Mouse (Mus musculus) adrenal gland, postnatal 10 days (tissue): ENCODE measurements around the gene Rtp3. TPM values are rescaled to one million over a fixed set of nuclear protein-coding genes. Genes with fewer than 3 reads are reported as not detected.

Source experiments
- DNase-seq: peaks from one replicate; pipeline ENCODE4 v3.0.0; 2021; ENCODE audit warnings: mixed read lengths
- total RNA-seq, 2 experiments: library from RNA; stranded (reverse); gene quantifications; 2 replicates each; pipeline ENCODE4 v1.2.3; 2021

Rtp3 gene
- total RNA-seq, 2 experiments from 2014 or later: 7.5 to 10.3 TPM

DNA sequence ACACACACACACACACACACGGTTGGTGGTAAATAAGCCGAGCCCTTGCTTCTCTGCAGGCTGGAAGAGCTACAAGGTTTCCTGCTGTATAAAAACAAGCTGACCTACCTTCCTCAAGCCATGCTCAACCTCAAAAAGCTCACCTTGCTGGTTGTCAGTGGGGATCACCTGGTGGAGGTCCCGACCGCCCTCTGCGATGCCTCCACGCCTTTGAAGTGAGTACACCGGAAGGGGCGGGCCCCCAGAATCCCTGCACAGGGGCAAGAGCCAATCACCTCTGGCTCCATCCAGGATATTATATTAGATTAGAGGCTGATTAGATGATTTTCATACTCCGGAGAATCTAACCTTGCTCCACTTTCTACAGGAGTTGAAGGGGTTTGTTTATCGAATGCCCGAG lies 11.0 kb downstream of the Rtp3 start:
- no peak for DNase-seq

DNA sequence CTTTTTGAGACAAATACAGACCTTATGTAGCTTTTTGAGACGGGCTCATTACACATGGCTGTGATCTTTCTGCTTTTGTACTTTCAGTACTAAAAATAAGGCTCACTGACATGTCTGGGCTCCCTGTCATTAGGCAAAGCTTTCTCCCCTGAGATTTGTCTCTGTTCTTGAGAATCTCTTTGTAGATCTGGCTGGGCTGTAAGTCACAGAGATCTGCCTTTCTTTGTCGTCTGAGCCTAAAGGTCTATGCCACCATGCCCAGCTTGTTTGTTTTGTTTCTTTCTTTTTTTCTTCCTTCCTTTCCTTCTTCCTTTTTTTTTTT lies 24.5 kb downstream of the Rtp3 start:
- no peak for DNase-seq

DNA sequence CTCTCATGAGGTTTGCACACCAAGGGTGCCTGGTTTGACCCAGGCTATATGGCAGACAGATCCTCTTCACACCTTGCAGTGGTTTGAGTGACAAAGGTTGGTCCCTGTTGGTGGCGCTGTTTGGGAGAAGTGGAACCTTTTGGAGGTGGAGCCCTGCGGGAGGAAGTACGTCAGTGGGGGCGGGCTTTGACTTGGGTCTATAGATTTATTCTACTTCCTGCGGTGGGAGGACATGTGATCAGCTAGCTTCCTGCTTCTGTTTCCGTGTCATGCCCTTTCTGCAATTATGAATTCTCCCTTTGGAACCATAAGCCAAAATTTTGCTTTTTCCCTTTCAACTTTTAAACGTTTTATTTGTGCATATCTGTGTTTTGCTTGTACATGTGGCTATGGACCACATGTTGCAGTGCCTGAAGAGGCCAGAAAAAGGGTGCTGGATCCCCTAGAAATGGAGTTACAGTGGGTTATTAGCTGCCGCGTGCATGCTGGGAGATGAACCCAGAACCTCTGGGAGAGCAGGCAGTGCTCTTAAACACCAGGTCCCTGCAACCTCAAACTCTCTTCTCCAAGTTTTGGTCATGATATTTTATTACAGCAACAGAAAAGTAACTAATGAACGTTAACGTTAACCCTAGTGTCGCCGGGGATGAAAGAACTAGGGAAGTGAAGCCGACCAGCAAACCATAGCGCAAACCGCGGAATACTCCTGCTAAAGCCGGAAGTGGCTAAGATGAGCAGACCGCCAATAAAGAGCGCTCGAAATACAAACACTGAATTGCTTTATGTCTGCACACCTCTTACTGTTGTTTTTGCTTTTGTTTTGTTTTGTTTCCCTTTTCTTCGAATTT lies 25.1 kb downstream of the Rtp3 start:
- no peak for DNase-seq

DNA sequence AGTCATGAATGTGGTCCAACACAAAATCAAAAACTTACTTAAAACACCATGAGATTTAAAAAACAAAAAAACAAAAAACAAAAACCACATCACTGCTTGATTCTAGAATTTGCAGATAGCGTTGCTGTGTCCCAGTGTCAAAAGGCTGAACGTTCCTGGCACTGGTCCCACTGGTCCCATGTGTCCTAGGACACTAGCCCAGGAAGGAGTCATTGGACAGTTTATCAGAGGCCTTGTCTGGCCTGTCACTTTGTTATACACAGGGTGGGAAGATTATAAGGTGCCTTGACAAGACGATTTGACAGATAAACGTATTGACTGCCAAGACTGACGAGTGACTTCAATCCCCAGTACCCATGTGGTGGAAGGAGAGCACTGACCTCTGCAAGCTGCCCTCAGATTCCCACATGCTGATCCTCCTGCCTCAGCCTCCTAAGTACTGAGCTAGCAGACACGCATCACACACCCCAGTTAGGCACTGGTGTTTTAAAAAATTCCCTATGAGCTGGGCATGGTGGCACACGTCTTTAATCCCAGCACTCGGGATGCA lies 26.7 kb downstream of the Rtp3 start:
- DNase-seq: no peak

DNA sequence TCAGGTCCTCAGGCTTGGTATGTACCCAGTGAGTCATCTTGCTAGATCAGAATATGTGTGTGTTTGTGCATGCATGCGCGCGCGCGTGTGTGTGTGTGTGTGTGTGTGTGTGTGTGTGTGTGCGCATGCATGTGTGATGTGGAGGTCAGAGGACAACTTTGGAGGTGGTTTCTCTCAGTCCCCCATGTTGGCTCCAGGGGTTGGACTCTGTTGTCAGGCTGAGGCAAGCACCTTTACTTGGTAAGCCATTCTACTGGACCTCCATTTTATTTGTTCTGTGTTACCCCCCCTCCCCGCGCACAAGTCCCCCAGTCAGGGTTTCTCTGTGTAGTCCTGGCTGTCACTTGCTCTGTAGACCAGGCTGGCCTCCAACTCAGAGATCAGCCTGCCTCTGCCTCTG lies 29.0 kb downstream of the Rtp3 start:
- no peak for DNase-seq

DNA sequence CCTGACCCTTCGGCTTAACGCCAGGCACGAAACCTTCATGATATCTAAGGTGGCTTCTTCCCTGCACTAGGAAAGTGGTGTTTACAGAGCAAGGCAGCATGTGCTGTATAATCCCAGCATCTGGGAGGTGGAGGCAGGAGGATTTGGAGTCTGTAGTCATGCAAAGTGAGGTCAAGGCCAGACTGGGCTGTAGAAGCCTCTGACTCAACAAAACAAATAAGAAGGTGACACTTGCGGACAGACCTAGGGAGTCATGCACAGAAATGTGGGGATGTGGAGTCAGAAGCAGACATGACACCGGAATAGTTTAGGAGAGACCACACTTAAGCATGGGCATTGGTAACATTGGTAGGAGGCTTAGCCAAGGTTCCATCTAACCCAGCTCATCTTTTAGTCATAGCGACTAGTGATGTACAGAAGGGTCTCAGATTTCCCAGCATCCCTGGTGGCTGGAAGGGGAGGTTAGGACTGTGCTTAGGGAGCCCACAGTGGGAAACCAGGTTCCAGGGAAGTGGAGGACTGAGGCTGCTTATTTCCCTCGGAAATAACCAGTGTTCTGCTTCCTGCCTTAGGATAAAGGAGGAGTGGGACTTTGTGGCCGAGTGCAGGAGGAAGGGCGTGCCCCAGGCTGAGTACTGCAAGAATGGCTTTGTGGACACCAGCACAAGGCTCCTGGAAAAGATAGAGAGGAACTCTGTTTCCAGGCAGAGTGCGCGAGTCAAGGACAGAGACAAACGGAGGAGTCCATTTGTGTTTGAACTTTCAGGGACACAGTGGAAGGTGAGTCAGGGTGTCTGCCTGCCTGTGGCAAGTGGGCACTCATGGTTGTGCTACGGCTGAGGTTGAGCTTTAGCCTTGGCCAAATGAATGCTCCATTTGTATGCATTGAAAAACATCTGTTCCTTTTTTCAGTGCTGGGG lies 29.9 kb downstream of the Rtp3 start:
- DNase-seq: peak; percentile 56

DNA sequence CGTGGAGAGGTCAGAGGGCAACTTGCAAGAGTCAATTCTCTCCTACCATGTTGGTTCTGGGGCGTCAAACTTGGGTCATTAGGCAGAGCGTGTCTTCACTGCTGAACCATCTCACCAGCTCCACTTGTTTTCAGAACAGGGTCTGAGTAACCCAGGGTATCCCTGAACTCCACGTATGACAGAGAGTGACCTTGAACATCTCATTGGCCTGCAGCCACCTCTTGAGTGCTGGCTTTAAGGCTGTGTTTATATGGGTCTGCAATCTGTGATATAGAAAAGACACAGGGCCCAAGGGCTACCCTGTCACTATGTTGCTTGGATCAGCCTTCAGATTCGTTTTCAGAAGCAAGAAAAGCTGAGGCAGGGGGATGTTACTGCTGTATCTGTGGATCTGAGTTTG lies 30.7 kb downstream of the Rtp3 start:
- DNase-seq: no peak

DNA sequence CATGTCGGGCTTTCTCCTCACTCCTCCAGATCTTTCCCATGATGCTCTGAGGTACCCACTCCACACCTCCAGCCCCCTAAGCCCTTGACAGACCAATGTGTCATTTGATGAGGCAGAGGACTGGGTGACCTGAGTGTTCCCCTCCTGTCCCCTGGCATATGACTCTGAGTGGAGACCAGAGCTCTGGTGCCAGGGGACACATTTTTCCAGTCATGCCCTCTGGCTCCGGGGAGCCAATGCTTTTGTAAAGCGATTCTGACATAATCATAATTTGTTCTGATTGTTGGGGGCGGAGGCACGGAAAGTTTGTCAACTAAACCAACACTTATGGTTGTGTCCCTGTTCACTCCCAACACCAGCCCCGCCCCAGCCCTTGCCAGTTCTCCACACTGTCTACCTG lies 34.4 kb downstream of the Rtp3 start:
- DNase-seq: no peak

DNA sequence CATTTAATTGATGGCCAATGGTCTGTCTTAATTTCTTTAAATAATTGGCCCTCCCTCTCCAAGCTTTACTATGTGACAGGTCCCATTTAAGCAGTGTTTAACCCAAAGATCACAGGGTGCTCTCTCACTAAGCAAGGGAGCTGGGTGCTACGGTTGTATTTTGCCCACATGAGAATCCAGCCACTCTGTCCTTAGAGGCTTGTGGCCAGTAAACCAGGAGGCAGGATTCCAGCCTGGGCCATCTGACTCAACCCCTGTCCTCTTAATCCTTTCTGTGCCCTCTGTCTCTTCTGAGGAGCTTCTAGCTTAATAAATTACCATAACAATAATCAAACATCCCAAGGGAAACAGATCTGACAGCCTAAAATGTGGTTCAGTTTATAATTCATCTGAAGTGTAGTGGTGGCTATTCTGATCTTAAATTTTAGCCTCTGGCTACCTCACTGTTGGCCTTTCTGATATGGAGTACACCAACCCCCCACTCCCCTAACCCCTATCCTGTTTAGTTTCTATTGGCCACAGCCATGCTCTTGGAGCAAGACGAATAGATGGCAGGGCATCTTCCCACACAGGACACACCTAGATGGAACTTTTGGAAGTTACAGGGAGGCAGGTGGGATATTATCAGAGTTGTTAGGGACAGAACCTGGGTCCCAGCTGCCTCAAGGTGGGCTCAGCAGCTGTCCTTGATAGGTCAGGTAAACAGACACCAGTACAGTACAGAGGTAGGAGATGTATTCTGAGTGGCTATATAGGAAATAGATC lies 35.5 kb downstream of the Rtp3 start:
- DNase-seq: no peak

DNA sequence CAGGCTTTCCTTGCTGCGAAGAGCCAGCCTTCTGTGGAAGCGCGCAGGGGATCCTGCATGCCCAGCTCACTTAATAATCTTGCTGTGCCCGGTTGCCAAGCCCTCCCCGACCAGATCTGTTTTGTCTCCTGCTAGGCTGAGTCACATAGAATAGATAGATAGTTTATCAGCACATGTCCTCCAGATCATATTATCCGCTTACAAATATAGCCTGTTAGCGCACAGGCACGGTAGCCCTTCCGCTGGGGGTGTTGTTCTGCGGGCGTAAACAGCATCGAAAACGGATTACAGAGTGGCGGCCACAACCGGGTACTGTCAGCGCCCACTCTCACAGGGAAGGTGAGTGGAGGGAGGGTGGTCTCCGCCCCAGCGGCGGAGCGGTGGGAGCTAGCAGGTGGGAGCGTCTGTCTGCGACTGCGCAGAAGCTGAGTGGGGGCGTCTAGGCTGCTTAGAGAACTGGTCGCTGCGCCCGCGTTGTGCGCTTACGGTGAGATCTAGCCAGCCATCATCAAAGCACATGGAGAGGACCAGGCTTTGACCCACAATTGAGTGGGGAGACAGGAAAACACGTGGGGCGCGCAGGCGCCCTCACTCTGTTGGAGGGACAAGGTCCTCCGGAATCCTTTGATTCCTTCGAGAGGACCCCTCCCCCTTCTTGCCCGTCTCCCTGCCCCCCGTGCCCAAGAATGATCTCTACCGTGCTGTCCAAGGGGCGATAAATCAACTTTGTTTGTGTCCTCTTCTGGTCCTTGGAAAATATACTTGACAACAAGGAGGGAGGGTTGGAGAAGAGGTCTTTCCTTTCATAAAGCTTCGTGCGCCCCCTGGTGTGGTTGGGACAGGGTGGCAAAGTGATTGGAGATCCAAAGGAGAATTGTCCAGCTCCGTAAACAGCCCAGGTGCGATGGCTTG lies 36.6 kb downstream of the Rtp3 start:
- peak; percentile 84 for DNase-seq

DNA sequence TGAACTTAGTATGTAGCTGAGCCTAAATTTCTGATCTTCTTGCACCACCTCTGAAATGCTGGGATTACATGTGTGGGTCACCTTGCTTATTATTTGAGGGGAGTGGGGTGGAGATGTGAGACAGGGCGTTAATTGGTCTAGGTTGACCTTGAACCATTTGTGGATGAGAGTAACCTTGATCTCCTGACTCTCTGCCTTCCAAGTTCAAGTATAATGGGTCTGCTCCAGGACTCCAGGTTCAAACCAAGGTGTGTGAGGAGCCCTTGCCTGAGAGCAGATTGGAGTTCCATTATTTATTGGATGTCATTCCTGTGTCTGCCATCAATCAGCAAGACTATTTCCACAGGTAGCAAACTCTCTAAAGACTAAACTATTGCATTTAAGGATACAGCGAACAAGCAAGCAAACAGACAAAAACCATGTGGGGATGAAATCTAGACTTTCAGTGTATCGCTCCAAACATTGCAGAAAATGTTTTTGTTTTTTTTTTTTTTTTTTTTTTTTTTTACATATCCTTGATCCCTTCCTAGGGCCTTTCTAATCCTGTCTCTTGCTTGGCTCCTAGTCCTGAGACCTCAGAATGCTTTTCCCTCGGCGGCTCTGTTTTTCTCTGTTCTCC lies 37.3 kb downstream of the Rtp3 start:
- DNase-seq: no peak

DNA sequence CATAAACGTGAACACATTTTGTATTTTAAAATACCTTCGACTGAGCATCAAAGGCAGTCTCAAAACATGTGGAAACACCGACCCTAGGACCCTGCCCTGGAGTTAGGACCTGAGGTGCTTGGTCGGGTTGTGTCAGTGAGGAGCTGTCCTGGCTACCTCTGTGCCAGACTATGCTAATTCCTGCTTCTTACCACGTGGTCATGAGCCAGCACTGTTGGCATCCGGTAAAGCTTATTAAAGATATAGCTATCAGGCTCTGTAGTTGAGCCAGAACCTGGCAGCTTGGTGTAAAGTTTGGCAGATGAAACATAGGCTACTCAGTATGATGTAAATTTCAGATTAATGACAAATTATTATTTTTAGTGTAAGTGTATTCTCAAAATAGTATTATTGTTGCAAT lies 38.0 kb downstream of the Rtp3 start:
- no peak for DNase-seq

DNA sequence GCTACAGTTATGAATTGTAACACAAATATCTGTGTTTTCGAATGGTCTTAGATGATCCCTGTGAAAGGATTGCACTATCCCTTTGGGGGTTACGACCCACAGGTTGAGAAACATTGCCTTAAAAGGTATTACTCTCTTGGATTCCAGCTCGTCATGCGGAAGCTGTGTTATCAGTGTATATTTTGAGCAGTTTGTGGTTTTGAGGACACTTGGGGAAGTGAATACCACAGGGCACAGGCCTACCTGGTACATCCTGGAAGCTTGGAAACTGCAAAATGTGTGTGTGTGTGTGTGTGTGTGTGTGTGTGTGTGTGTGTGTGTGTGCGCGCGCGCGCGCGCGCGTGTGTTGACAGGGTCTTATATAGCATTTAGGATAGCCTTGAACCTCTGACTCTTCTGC lies 38.5 kb downstream of the Rtp3 start:
- no peak for DNase-seq

DNA sequence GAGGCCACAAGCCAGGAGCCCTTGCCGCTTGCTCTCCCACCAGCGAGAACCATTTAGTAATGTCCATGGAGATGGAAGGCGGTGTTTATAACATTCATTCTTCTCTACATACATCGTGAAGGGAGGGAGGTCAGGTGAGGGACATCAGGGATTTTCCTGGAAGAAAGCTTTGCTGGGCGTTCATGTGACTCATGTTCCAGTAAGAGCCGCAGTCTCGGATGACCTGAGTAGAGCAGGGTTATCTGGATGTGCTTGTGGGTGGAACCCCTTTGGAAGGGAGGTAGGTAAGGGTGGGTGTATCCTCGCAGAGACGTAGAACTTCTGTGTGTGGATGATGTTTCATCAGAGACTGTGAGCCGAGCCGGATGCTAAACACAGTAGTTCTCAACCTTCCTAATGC lies 39.0 kb downstream of the Rtp3 start, which contains the start of gene Lrrc2:
TSS of gene Lrrc2 (plus strand) at position 149 of the 400 bp plus-strand sequence.
- DNase-seq: no peak

DNA sequence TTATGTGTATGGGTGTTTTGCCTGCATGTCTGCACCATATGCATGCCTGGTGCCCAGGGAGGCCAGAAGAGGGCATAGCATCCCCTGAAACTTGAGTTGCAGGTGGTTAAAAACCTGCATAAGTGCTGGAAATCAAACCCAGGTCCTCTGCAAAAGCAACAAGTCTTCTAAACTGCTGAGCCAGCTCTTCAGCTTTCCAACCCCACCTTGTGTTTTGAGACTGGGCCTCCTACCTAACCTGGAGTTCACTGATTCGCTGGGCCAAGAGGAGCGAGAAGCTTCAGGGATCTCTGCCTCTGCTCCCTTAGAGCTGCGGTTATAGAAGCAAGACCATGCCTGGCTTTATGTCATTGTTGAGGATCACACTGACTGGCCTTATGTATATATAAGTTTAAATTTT lies 40.3 kb downstream of the Rtp3 start:
- no peak for DNase-seq

DNA sequence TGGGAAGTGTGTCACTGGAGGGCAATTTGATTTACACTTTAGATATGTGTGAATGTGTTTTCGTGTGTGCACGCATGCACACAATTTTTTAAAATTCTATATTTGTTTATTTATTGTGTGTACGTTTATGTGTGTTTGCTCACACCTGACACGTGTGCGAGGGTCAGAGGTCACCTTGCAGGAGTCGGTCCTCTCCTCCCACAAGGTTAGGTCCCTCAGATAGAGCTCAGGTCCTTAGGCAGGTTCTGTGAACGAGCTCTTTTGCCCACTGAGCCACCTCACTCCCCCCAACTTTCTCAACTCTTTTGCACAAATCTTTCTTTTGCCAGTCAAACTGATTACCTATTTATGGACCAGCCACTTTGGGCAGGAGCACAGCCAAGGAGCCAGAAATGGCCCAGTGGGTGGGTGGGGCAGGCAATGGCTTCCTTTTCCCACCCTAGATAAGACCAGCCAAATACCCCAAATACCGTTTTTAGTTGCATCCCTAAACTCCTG lies 41.5 kb downstream of the Rtp3 start:
- DNase-seq: no peak

DNA sequence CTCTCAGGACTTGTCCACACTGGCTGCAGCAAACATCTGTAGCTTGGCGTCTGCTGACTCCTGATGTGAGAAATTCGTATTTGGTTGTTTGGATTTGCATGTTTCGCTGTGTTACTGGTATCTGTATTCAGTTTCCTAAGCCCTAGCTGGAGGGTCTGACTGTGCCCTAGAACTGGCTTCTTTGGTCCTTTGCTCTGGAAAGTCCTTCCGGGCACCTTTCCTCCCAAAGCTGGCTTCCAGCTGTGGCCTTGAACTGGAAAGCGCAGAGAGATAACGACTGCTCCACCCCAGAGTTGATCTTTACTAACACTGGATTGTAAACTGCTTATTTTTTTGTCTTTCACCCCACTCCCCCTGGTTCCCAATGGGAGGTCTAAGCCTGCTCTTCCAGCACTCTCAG lies 42.5 kb downstream of the Rtp3 start:
- DNase-seq: no peak

DNA sequence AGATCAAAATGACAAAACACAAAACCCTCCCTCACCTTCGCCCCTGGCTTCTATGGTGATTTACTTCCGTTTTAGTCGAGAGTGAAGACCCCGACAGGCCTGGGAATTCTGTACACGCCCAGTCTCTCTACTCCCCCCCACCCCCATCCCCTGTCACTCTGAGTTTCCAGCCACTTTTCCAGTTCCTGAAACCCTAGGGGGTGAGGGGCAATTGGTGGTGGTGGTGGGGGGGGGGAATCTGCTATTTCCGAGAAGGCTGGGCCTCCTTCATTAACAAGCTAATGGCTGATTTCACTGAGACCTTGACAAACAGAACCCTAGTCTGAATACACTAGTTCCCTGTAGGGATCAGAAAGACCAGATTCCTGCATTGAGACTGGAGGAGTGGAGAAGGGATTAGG lies 43.1 kb downstream of the Rtp3 start:
- no peak for DNase-seq

DNA sequence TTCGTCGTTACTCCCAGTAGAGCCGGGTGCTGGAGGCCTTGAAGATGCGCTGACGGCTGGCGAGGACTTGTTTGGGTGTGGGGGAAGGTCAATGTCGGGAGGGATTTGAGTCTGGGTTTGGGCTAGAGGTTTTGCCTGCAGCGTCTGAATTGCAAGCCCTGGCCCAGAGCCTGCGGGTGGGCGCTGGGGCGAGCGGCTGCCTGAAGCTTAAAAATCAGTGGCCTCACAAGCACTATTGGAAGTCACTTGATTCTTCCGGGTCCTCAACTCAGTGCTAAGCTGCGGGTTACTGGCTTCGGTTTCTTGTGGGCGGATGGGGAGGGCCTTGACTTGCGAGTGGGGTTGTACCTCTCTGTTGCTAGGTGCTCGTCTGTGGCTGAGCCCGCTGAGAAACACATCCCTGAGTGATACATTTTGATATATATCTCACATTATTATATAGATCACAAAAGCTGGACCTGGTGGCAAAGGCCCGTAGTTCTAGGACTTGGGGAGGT lies 43.8 kb downstream of the Rtp3 start:
- peak; percentile 28 for DNase-seq

DNA sequence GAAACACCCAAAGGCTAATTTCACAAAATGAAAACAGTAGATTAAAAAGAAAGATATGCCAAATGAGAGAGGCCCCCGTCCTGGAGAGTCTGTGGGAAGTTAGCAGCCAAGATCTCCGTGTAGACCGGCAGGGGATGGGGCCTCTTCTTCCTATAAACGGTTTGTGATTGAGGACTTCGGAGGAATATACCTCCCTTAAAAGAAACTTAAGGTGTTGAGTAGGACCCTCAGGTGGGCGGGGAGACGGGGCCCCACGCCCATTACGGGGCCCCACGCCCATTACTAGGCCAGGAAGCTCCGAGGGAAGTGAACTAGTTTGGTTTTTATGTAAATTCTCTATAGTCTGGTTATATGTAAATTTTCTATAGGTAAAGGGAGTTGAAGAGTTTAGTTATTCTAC lies 44.5 kb downstream of the Rtp3 start, which contains the start of gene Tdgf1:
TSS of gene Tdgf1 (minus strand) at position 233 of the 400 bp plus-strand sequence.
- no peak for DNase-seq
